ENCODE assay signal across 29 mouse cellular contexts in the genomic region with DNA sequence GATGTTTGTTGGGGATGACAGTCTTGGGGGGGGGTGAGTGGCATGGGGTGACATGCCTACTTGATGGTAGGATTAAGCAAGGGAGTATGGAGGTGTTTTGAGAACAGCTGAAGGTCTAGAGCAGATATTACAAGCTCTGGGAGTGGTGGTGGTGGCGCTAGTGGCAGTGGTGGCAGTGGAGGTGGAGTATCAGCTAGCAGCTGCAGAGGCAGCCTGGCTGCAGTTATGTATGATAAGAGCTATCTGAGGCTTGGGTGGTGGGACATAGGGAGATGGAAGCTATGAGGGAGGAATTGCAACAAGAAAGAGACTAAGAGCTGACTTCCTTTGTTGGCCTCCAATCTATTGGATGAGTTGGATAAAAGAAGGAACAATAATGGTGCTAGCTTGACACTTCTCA. TPM values are rescaled to one million over a fixed set of nuclear protein-coding genes. Genes with fewer than 3 reads are reported as not detected.
A peak's percentile ranks its signal among the peaks of the same experiment; 100 is the strongest.
DNase-seq lines count a peak whose midpoint lies in the region; ATAC-seq lines count a peak whose summit lies in the region.
"Had no signal": no experiment of that assay in that cellular context is flagged by ENCODE, and none has a peak within 500 bp of the region (broad histone marks: within the 10 kb centered on the region; RNA-seq: fewer than 3 reads in every experiment).

No protein-coding gene starts in this region.

- no peak overlapping the region for H3K27ac ChIP-seq in heart, embryonic 12.5 days (ENCODE audit: poor library complexity, severe bottlenecking)
- peak overlapping the region; percentile 62 for H3K27ac ChIP-seq in liver, embryonic 13.5 days
- H3K27ac ChIP-seq: forebrain, embryonic 12.5 days; hindbrain, embryonic 10.5 days; hindbrain, postnatal 0 days; lung, embryonic 15.5 days; midbrain, embryonic 12.5 days; neural tube, embryonic 15.5 days had no signal

- no peak overlapping the region for H3K9ac ChIP-seq in heart, embryonic 12.5 days
- H3K9ac ChIP-seq in liver, embryonic 13.5 days: no peak overlapping the region
- H3K9ac ChIP-seq: forebrain, embryonic 12.5 days; lung, embryonic 15.5 days; midbrain, embryonic 12.5 days; neural tube, embryonic 15.5 days had no signal

- no peaks in the 10 kb centered on the region for H3K27me3 ChIP-seq in heart, embryonic 12.5 days (replicated peaks)
- no peaks in the 10 kb centered on the region for H3K27me3 ChIP-seq in liver, embryonic 13.5 days
- H3K27me3 ChIP-seq: forebrain, embryonic 12.5 days; lung, embryonic 15.5 days; midbrain, embryonic 12.5 days; neural tube, embryonic 15.5 days had no signal

- no peaks in the 10 kb centered on the region for H3K36me3 ChIP-seq in heart, embryonic 12.5 days
- no peaks in the 10 kb centered on the region for H3K36me3 ChIP-seq in liver, embryonic 13.5 days
- H3K36me3 ChIP-seq: forebrain, embryonic 12.5 days; hindbrain, embryonic 10.5 days; lung, embryonic 15.5 days; midbrain, embryonic 12.5 days; neural tube, embryonic 15.5 days had no signal

- no peaks in the 10 kb centered on the region for H3K9me3 ChIP-seq in heart, embryonic 12.5 days (replicated peaks)
- no peaks in the 10 kb centered on the region for H3K9me3 ChIP-seq in liver, embryonic 13.5 days (replicated peaks)
- H3K9me3 ChIP-seq: forebrain, embryonic 12.5 days; hindbrain, embryonic 10.5 days; lung, embryonic 15.5 days; midbrain, embryonic 12.5 days; neural tube, embryonic 15.5 days had no signal

- 70% methylated on average over 1 of the region's 1 CpGs for WGBS in heart, embryonic 12.5 days
- 25% methylated on average over 1 of the region's 1 CpGs for WGBS in liver, embryonic 13.5 days (ENCODE audit: insufficient replicate concordance)

- H3K4me1 ChIP-seq in heart, embryonic 12.5 days (replicated peaks): no peaks in the 10 kb centered on the region
- H3K4me1 ChIP-seq in liver, embryonic 13.5 days (replicated peaks): peaks cover 53% of the 10 kb centered on the region
- H3K4me1 ChIP-seq: lung, embryonic 15.5 days; midbrain, embryonic 12.5 days; neural tube, embryonic 15.5 days had no signal

- H3K4me3 ChIP-seq in heart, embryonic 12.5 days: no peak overlapping the region
- H3K4me3 ChIP-seq in liver, embryonic 13.5 days (replicated peaks): no peak overlapping the region
- H3K4me3 ChIP-seq: forebrain, embryonic 12.5 days; hindbrain, embryonic 10.5 days; lung, embryonic 15.5 days; midbrain, embryonic 12.5 days; neural tube, embryonic 15.5 days had no signal

- no peak for DNase-seq in heart, adult 9 months (ENCODE audit: low spot score in 2 of 2)
- peak; percentile 67 for DNase-seq in liver, embryonic 13.5 days
- no peak for DNase-seq in lung, postnatal 4 days
- no peak for DNase-seq in Muller cell, postnatal 12 days (ENCODE audit: inconsistent ontology term)
- DNase-seq: adrenal gland, postnatal 25 days; cerebellum, adult 11 months; cerebellum, postnatal 10 days; gastrocnemius, postnatal 36 days; kidney, postnatal 36 days; lung, postnatal 36 days; right cerebral cortex, adult 18-20 months; thymus, adult 18-20 months; thymus, postnatal 4 days had no signal

- 0 out of 2 replicates have a peak, but pooled peaks have one; percentile 42 for ATAC-seq in heart, embryonic 12.5 days (ENCODE audit: insufficient number of reproducible peaks, low FRiP score)
- ATAC-seq in common myeloid progenitor, adult 5-6 weeks (replicated peaks; ENCODE audit: low read depth, poor library complexity, severe bottlenecking): peak; percentile 62
- peak; percentile 99 for ATAC-seq in liver, embryonic 13.5 days (ENCODE audit: low read depth)
- ATAC-seq in megakaryocyte-erythroid progenitor cell, adult 5-6 weeks (replicated peaks; ENCODE audit: low FRiP score, low TSS enrichment, poor library complexity, severe bottlenecking): peak; percentile 95
- ATAC-seq: hindbrain, postnatal 0 days; intestine, embryonic 16.5 days had no signal

- no peak overlapping the region for H3K4me2 ChIP-seq in heart, embryonic 12.5 days
- peak overlapping the region; percentile 9; the same call in 1 of the 2 replicates for H3K4me2 ChIP-seq in liver, embryonic 13.5 days
- H3K4me2 ChIP-seq: forebrain, embryonic 12.5 days; lung, embryonic 15.5 days; midbrain, embryonic 12.5 days; neural tube, embryonic 15.5 days had no signal

RNA-seq across cellular contexts. Expression of gene Prpf38b, which starts 10.3 kb away (rescaled TPM):
- 64.7 and 72.6 TPM in 2 replicates for polyA plus RNA-seq in heart, embryonic 12.5 days (2016; fragmentation: Nextera tagmentation; extraction: Ambion mirVana)
- 293 and 352 TPM in 2 replicates for total RNA-seq in common myeloid progenitor, adult 5-6 weeks (2017)
- 37.9 and 52.9 TPM in 2 replicates for polyA plus RNA-seq in liver, embryonic 13.5 days (2015; fragmentation: Nextera tagmentation; extraction: Ambion mirVana)
- 138 and 220 TPM in 2 replicates for total RNA-seq in megakaryocyte-erythroid progenitor cell, adult 5-6 weeks (2014; fragmentation: Nextera tagmentation)
- 307 and 371 TPM in 2 replicates for total RNA-seq in megakaryocyte-erythroid progenitor cell, adult 5-6 weeks (2017)

RNA-seq across cellular contexts. Expression of gene Henmt1, which starts 17.9 kb away (rescaled TPM):
- polyA plus RNA-seq in heart, embryonic 12.5 days (2016; fragmentation: Nextera tagmentation; extraction: Ambion mirVana): 0.20 TPM in 1 of 2 replicates, not detected in the other
- total RNA-seq in common myeloid progenitor, adult 5-6 weeks (2017): not detected in 2 replicates
- polyA plus RNA-seq in liver, embryonic 13.5 days (2015; fragmentation: Nextera tagmentation; extraction: Ambion mirVana): 0.08 TPM in 1 of 2 replicates, not detected in the other
- total RNA-seq in megakaryocyte-erythroid progenitor cell, adult 5-6 weeks (2014; fragmentation: Nextera tagmentation): not detected in 2 replicates
- total RNA-seq in megakaryocyte-erythroid progenitor cell, adult 5-6 weeks (2017): not detected in 2 replicates
- total RNA-seq: adrenal gland, postnatal 25 days; gastrocnemius, postnatal 36 days; heart, adult 8-10 months had no signal

RNA-seq across cellular contexts. Expression of gene Gm9857, which starts 18.4 kb away (rescaled TPM):
- polyA plus RNA-seq in heart, embryonic 12.5 days (2016; fragmentation: Nextera tagmentation; extraction: Ambion mirVana): not detected in 2 replicates
- not detected in 2 replicates for total RNA-seq in common myeloid progenitor, adult 5-6 weeks (2017)
- polyA plus RNA-seq in liver, embryonic 13.5 days (2015; fragmentation: Nextera tagmentation; extraction: Ambion mirVana): not detected in 2 replicates
- total RNA-seq in megakaryocyte-erythroid progenitor cell, adult 5-6 weeks (2014; fragmentation: Nextera tagmentation): not detected in 2 replicates
- total RNA-seq in megakaryocyte-erythroid progenitor cell, adult 5-6 weeks (2017): not detected in 2 replicates
- total RNA-seq: adrenal gland, postnatal 25 days; gastrocnemius, postnatal 36 days; heart, adult 8-10 months; hindbrain, postnatal 0 days; left cerebral cortex, adult 18-20 months; left cerebral cortex, postnatal 36 days had no signal
- polyA plus RNA-seq: embryonic facial prominence, embryonic 11.5 days; forebrain, embryonic 12.5 days; heart, embryonic 16.5 days; hindbrain, embryonic 10.5 days; intestine, embryonic 16.5 days; kidney, embryonic 14.5 days; lung, embryonic 15.5 days; midbrain, embryonic 12.5 days; neural tube, embryonic 15.5 days had no signal

RNA-seq across cellular contexts. Expression of gene Fndc7, which starts 32.0 kb away (rescaled TPM):
- polyA plus RNA-seq in heart, embryonic 12.5 days (2016; fragmentation: Nextera tagmentation; extraction: Ambion mirVana): 0.04 TPM in 1 of 2 replicates, not detected in the other
- 0.37 TPM in 1 of 2 replicates, not detected in the other for total RNA-seq in common myeloid progenitor, adult 5-6 weeks (2017)
- 0.05 TPM in 1 of 2 replicates, not detected in the other for polyA plus RNA-seq in liver, embryonic 13.5 days (2015; fragmentation: Nextera tagmentation; extraction: Ambion mirVana)
- total RNA-seq in megakaryocyte-erythroid progenitor cell, adult 5-6 weeks (2014; fragmentation: Nextera tagmentation): not detected in 2 replicates
- not detected in 2 replicates for total RNA-seq in megakaryocyte-erythroid progenitor cell, adult 5-6 weeks (2017)
- total RNA-seq: left cerebral cortex, postnatal 36 days had no signal
- polyA plus RNA-seq: embryonic facial prominence, embryonic 11.5 days; forebrain, embryonic 12.5 days; kidney, embryonic 14.5 days; midbrain, embryonic 12.5 days had no signal

Comparison
In these comparisons a context has a peak if more than half of its experiments do, and no peak if none do; other contexts are left out.
1. ATAC-seq: peak in every context shown above with its lines; median percentile 99 in liver, embryonic 13.5 days; 95 in megakaryocyte-erythroid progenitor cell, adult 5-6 weeks; 62 in common myeloid progenitor, adult 5-6 weeks; 42 in heart, embryonic 12.5 days.